Mouse (Mus musculus): ENCODE results near the gene Mak.

DNA sequence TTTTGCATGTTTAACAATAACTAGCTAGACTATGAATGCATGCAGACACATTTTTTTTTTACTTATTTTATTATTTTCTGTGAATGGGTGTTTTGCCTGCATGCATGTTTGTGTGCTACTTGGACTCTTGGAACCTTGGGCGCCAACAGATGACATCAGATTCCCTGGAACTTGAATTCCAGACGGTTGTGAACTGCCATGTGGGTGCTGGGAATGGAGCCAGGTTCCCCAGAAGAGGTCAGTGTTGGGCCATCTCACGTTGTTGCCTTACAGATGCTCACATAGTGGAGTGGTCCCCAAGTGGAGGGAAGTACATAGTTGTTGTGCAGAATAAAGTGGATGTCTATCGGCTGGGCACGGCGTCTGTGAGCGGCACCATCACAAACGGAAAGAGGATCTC is 70.6 kb downstream of the Mak start:
- no peak for TF ChIP-seq CTCF (IDR thresholded peaks at IDR 0.05; ENCODE audit: borderline replicate concordance, control insufficient read depth, extremely low read depth, insufficient read depth, low read length, poor library complexity)
- no peak for TF ChIP-seq POLR2A (IDR thresholded peaks at IDR 0.05; ENCODE audit: control insufficient read depth, extremely low read depth, insufficient read depth, low read length, poor library complexity)

Measured in thymus, adult 2 months (tissue).